Mouse (Mus musculus) MEL (cell line): ENCODE measurements around the gene Cmbl. TPM values are rescaled to one million over a fixed set of nuclear protein-coding genes. Genes with fewer than 3 reads are reported as not detected.

ENCODE experiments used
- DNase-seq: peaks from one replicate; pipeline ENCODE4 v3.0.0; 2011; ENCODE audit warnings: low read depth, low spot score
- H3K27ac ChIP-seq: 2 replicates; pipeline ENCODE4 v1.5.1; 2012; ENCODE audit warnings: low read depth, mild to moderate bottlenecking, control low read depth, low read length, moderate library complexity; ENCODE audit not compliant: control insufficient read depth
- H3K27me3 ChIP-seq, 2 experiments: fragments of 150-350 bp in 1 of 2; sonication (generic) in 1 of 2; 2 replicates each; pipeline ENCODE4 v1.6.1; 2012; ENCODE audit warnings: low read length in 2 of 2, mild to moderate bottlenecking in 2 of 2, improper control_type of control experiment in 1 of 2, moderate library complexity in 1 of 2; ENCODE audit not compliant: insufficient read depth in 2 of 2, control insufficient read depth in 1 of 2
- H3K36me3 ChIP-seq, 2 experiments: 2 replicates each; pipeline ENCODE4 v1.6.1; 2012 to 2014; ENCODE audit warnings: low read length in 2 of 2, improper control_type of control experiment in 1 of 2, inconsistent platforms in 1 of 2, mild to moderate bottlenecking in 1 of 2; ENCODE audit not compliant: insufficient read depth in 2 of 2, control insufficient read depth in 1 of 2
- H3K4me1 ChIP-seq, 2 experiments: fragments of 150-350 bp in 1 of 2; sonication (generic) in 1 of 2; 2 replicates each; pipeline ENCODE4 v1.6.1; 2012; ENCODE audit warnings: low read length in 2 of 2, improper control_type of control experiment in 1 of 2, mild to moderate bottlenecking in 1 of 2; ENCODE audit not compliant: insufficient read depth in 2 of 2, control insufficient read depth in 1 of 2
- H3K4me3 ChIP-seq, 2 experiments: fragments of 150-350 bp in 1 of 2; sonication (generic) in 1 of 2; 2 replicates each; pipeline ENCODE4 v1.5.1; 2012; ENCODE audit warnings: low read depth in 2 of 2, low read length in 2 of 2, mild to moderate bottlenecking in 2 of 2, moderate library complexity in 2 of 2, control low read depth in 1 of 2, improper control_type of control experiment in 1 of 2; ENCODE audit not compliant: control insufficient read depth in 1 of 2, insufficient read depth in 1 of 2
- H3K79me2 ChIP-seq: 2 replicates; pipeline ENCODE4 v1.6.1; 2012; ENCODE audit warnings: mild to moderate bottlenecking, low read length, moderate library complexity; ENCODE audit not compliant: control insufficient read depth, poor library complexity, insufficient read depth
- H3K9ac ChIP-seq: 2 replicates; pipeline ENCODE4 v1.6.1; 2012; ENCODE audit warnings: low read depth, mild to moderate bottlenecking, control low read depth, low read length, moderate library complexity; ENCODE audit not compliant: control insufficient read depth, poor library complexity, severe bottlenecking
- H3K9me3 ChIP-seq: fragments of 150-350 bp; sonication (generic); replicated peaks from 2 replicates; pipeline ENCODE4 v1.6.1; 2012; ENCODE audit warnings: mild to moderate bottlenecking, low read length, improper control_type of control experiment, moderate library complexity; ENCODE audit not compliant: insufficient read depth
- BHLHE40 ChIP-seq: IDR thresholded peaks from 2 replicates; pipeline ENCODE4 v1.6.1; 2012; ENCODE audit warnings: low read depth, mild to moderate bottlenecking, inconsistent platforms, low read length, improper control_type of control experiment, borderline replicate concordance
- E2F4 ChIP-seq: IDR thresholded peaks from 2 replicates; pipeline ENCODE4 v1.6.1; 2011; ENCODE audit warnings: low read depth, low read length, improper control_type of control experiment, borderline replicate concordance
- EP300 ChIP-seq, 2 experiments: IDR thresholded peaks; 2 replicates each; pipeline ENCODE4 v1.6.1; 2011; ENCODE audit warnings: improper control_type of control experiment in 2 of 2, low read length in 2 of 2, low read depth in 1 of 2, mild to moderate bottlenecking in 1 of 2
- GABPA ChIP-seq: IDR thresholded peaks from 2 replicates; pipeline ENCODE4 v1.6.1; 2012; ENCODE audit warnings: low read depth, mild to moderate bottlenecking, inconsistent platforms, low read length, improper control_type of control experiment, moderate library complexity
- JUND ChIP-seq: IDR thresholded peaks from 2 replicates; pipeline ENCODE4 v1.6.1; 2011; ENCODE audit warnings: low read depth, mild to moderate bottlenecking, improper control_type of control experiment, low read length
- MAX ChIP-seq: IDR thresholded peaks from 2 replicates; pipeline ENCODE4 v1.6.1; 2011; ENCODE audit warnings: low read length, improper control_type of control experiment
- MEF2A ChIP-seq: IDR thresholded peaks from 2 replicates; pipeline ENCODE4 v1.6.1; 2014; ENCODE audit warnings: low read depth, mild to moderate bottlenecking, inconsistent platforms, low read length, improper control_type of control experiment; ENCODE audit not compliant: poor library complexity, insufficient replicate concordance, severe bottlenecking; ENCODE audit errors: extremely low read depth
- MXI1 ChIP-seq: IDR thresholded peaks from 2 replicates; pipeline ENCODE4 v1.6.1; 2011; ENCODE audit warnings: mild to moderate bottlenecking, low read depth, low read length, improper control_type of control experiment
- MYB ChIP-seq: IDR thresholded peaks from 2 replicates; pipeline ENCODE4 v1.6.1; 2011; ENCODE audit warnings: mild to moderate bottlenecking, low read depth, low read length, improper control_type of control experiment
- MYC ChIP-seq: IDR thresholded peaks from 2 replicates; pipeline ENCODE4 v1.6.1; 2011; ENCODE audit warnings: low read depth, mild to moderate bottlenecking, low read length, improper control_type of control experiment, moderate library complexity
- NELFE ChIP-seq: IDR thresholded peaks from 2 replicates; pipeline ENCODE4 v1.6.1; 2011; ENCODE audit warnings: low read depth, low read length, improper control_type of control experiment
- NRF1 ChIP-seq: IDR thresholded peaks from 2 replicates; pipeline ENCODE4 v1.6.1; 2014; ENCODE audit warnings: low read depth, mild to moderate bottlenecking, inconsistent platforms, low read length, improper control_type of control experiment, moderate library complexity; ENCODE audit not compliant: poor library complexity, insufficient read depth, severe bottlenecking
- POLR2A ChIP-seq, 2 experiments: IDR thresholded peaks; 2 replicates each; pipeline ENCODE4 v1.6.1; 2011 to 2012; ENCODE audit warnings: low read length in 2 of 2, mild to moderate bottlenecking in 2 of 2, control low read depth in 1 of 2, improper control_type of control experiment in 1 of 2, low read depth in 1 of 2, moderate library complexity in 1 of 2; ENCODE audit not compliant: control insufficient read depth in 1 of 2, insufficient read depth in 1 of 2, poor library complexity in 1 of 2
- POLR2AphosphoS2 ChIP-seq: IDR thresholded peaks from 2 replicates; pipeline ENCODE4 v1.6.1; 2011; ENCODE audit warnings: low read length, improper control_type of control experiment
- RCOR1 ChIP-seq: IDR thresholded peaks from 2 replicates; pipeline ENCODE4 v1.6.1; 2012; ENCODE audit warnings: low read depth, mild to moderate bottlenecking, inconsistent platforms, low read length, improper control_type of control experiment
- SIN3A ChIP-seq: IDR thresholded peaks from 2 replicates; pipeline ENCODE4 v1.6.1; 2012; ENCODE audit warnings: low read length, improper control_type of control experiment, inconsistent platforms
- SMC3 ChIP-seq: IDR thresholded peaks from 2 replicates; pipeline ENCODE4 v1.6.1; 2011; ENCODE audit warnings: low read depth, low read length, improper control_type of control experiment
- TAL1 ChIP-seq: IDR thresholded peaks from 2 replicates; pipeline ENCODE4 v1.6.1; 2012; ENCODE audit warnings: mild to moderate bottlenecking, inconsistent platforms, low read length, moderate library complexity, mixed read lengths
- TBP ChIP-seq: IDR thresholded peaks from 2 replicates; pipeline ENCODE4 v1.8.0; 2011; ENCODE audit warnings: low read depth, low read length, improper control_type of control experiment
- UBTF ChIP-seq: IDR thresholded peaks from 2 replicates; pipeline ENCODE4 v1.6.1; 2012; ENCODE audit warnings: low read depth, mild to moderate bottlenecking, inconsistent platforms, low read length, improper control_type of control experiment, moderate library complexity, borderline replicate concordance; ENCODE audit not compliant: insufficient read depth
- ZC3H11A ChIP-seq: IDR thresholded peaks from 2 replicates; pipeline ENCODE4 v1.6.1; 2012; ENCODE audit warnings: low read depth, mild to moderate bottlenecking, inconsistent platforms, low read length, improper control_type of control experiment
- polyA plus RNA-seq, 2 experiments: library from polyadenylated mRNA; stranded (reverse) in 1 of 2; unstranded in 1 of 2; fragments of >175 nt in 1 of 2; fragments of >200 nt in 1 of 2; gene quantifications; 2 replicates each; pipeline versions ENCODE4 v1.2.1 to v1.2.4; 2012; ENCODE audit warnings: low replicate concordance in 2 of 2, low read depth in 1 of 2; ENCODE audit not compliant: insufficient read length in 2 of 2, insufficient read depth in 1 of 2, missing spikeins in 1 of 2
- total RNA-seq: library from RNA; depleted of rRNA; stranded (reverse); fragments of 300-350 nt; gene quantifications from 2 replicates; pipeline ENCODE4 v1.2.3, GENCODE M21; 2012

Cmbl gene
- total and polyA plus RNA-seq, 3 experiments: 0.22 to 0.31 TPM; not detected in 1

GRCm38 (mm10) chr15:31586519-31586918 is 21.3 kb downstream of the Cmbl start (continued):
- TF ChIP-seq MEF2A: no peak
- no peak for TF ChIP-seq POLR2A (IDR thresholded peaks at IDR 0.05; ENCODE audit: control insufficient read depth in 1 of 2, insufficient read depth in 1 of 2, low read depth in 1 of 2, low read length in 2 of 2, poor library complexity in 1 of 2)
- TF ChIP-seq POLR2AphosphoS2: no peak
- TF ChIP-seq MXI1: peak; percentile 82
- TF ChIP-seq MAX: peak; percentile 82
- peak; percentile 58 for TF ChIP-seq TAL1
- no peak for TF ChIP-seq MYB
- TF ChIP-seq, all 39 proteins: peak for 19

- Histone ChIP-seq H3K79me2 (no peaks in the 10 kb centered on the region), H3K27me3 (no peaks in the 10 kb centered on the region), H3K27ac (no peak overlapping the region), H3K4me1 (peaks cover 2 to 20% of the 10 kb centered on the region in 2 experiments), H3K9ac (no peak overlapping the region), H3K4me3 (no peak overlapping the region), H3K9me3 (no peaks in the 10 kb centered on the region), H3K36me3 (peaks cover 14 to 16% of the 10 kb centered on the region in 2 experiments)
- TF ChIP-seq BHLHE40 (no peak), POLR2A (IDR thresholded peaks at IDR 0.05; ENCODE audit: control insufficient read depth in 1 of 2, insufficient read depth in 1 of 2, low read depth in 1 of 2, low read length in 2 of 2, poor library complexity in 1 of 2) (no peak), SMC3 (no peak), NELFE (no peak), GABPA (no peak), UBTF (no peak), RCOR1 (no peak), E2F4 (no peak), NRF1 (no peak), SIN3A (no peak), POLR2AphosphoS2 (no peak), TBP (no peak), JUND (no peak), EP300 (IDR thresholded peaks at IDR 0.05; ENCODE audit: low read depth in 1 of 2, low read length in 2 of 2) (no peak), TAL1 (no peak), MXI1 (no peak), ZC3H11A (no peak), MYC (no peak)
- DNase-seq: peak; percentile 34
These were observed 22.6 kb downstream of the Cmbl start for GRCm38 (mm10) chr15:31587789-31588188.
